Mouse (Mus musculus): ENCODE results near the gene Zyg11a. TPM values are rescaled to one million over a fixed set of nuclear protein-coding genes. Genes with fewer than 3 reads are reported as not detected.
A peak's percentile ranks its signal among the peaks of the same experiment; 100 is the strongest.

Zyg11a gene
- polyA plus RNA-seq (2014; fragmentation: Nextera tagmentation; extraction: Ambion mirVana): 0.37 and 0.61 TPM in 2 replicates

GRCm38 (mm10) chr4:108217332-108218179, at the start of gene Zyg11a:
TSS of gene Zyg11a (minus strand) at chr4:108218048.
- peak; percentile 84 for ATAC-seq (ENCODE audit: low FRiP score, low TSS enrichment)
- Histone ChIP-seq H3K27me3 (ENCODE audit: control insufficient read depth, insufficient read depth, low read length) (peaks cover 15% of the 10 kb centered on the region; the same call in 1 of the 2 replicates), H3K4me1 (ENCODE audit: control insufficient read depth, insufficient read depth, low read length) (no peaks in the 10 kb centered on the region), H3K4me3 (ENCODE audit: low read length) (peak within 1 kb of the TSS; percentile 48), H3K36me3 (ENCODE audit: control insufficient read depth, insufficient read depth, low read length) (no peaks in the 10 kb centered on the region), H3K9me3 (ENCODE audit: control insufficient read depth, low read length) (no peaks in the 10 kb centered on the region), H3K27ac (ENCODE audit: low read depth, low read length) (no peak within 1 kb of the TSS), H3K9ac (ENCODE audit: low read depth, low read length) (peak within 1 kb of the TSS; percentile 45), H3K4me2 (replicated peaks; ENCODE audit: low read depth, low read length) (peak within 1 kb of the TSS; percentile 61)
- WGBS: 1% methylated on average over 71 of the region's 107 CpGs

- no peak overlapping the region for H3K27ac ChIP-seq (ENCODE audit: low read depth, low read length)
- H3K4me2 ChIP-seq (replicated peaks; ENCODE audit: low read depth, low read length): no peak overlapping the region
- no peaks in the 10 kb centered on the region for H3K4me1 ChIP-seq (ENCODE audit: control insufficient read depth, insufficient read depth, low read length)
- no peak overlapping the region for H3K4me3 ChIP-seq (ENCODE audit: low read length)
- no peaks in the 10 kb centered on the region for H3K9me3 ChIP-seq (ENCODE audit: control insufficient read depth, low read length)
- ATAC-seq (ENCODE audit: low FRiP score, low TSS enrichment): no peak
- WGBS: 90% methylated on average over 7 of the region's 7 CpGs
- peaks cover 39% of the 10 kb centered on the region for H3K36me3 ChIP-seq (ENCODE audit: control insufficient read depth, insufficient read depth, low read length)
- no peaks in the 10 kb centered on the region for H3K27me3 ChIP-seq (ENCODE audit: control insufficient read depth, insufficient read depth, low read length)
- no peak overlapping the region for H3K9ac ChIP-seq (ENCODE audit: low read depth, low read length)
Observed at GRCm38 (mm10) chr4:108265774-108266173, 47.9 kb upstream of the Zyg11a start.

- no peaks in the 10 kb centered on the region for H3K27me3 ChIP-seq (ENCODE audit: control insufficient read depth, insufficient read depth, low read length)
- H3K4me2 ChIP-seq (replicated peaks; ENCODE audit: low read depth, low read length): no peak overlapping the region
- no peak overlapping the region for H3K9ac ChIP-seq (ENCODE audit: low read depth, low read length)
- H3K27ac ChIP-seq (ENCODE audit: low read depth, low read length): no peak overlapping the region
- 95% methylated on average over 6 of the region's 6 CpGs for WGBS
- peaks cover 55% of the 10 kb centered on the region for H3K36me3 ChIP-seq (ENCODE audit: control insufficient read depth, insufficient read depth, low read length)
- H3K4me1 ChIP-seq (ENCODE audit: control insufficient read depth, insufficient read depth, low read length): no peaks in the 10 kb centered on the region
- H3K9me3 ChIP-seq (ENCODE audit: control insufficient read depth, low read length): no peaks in the 10 kb centered on the region
- H3K4me3 ChIP-seq (ENCODE audit: low read length): no peak overlapping the region
- no peak for ATAC-seq (ENCODE audit: low FRiP score, low TSS enrichment)
Observed at GRCm38 (mm10) chr4:108253317-108253716, 35.5 kb upstream of the Zyg11a start.

DNA sequence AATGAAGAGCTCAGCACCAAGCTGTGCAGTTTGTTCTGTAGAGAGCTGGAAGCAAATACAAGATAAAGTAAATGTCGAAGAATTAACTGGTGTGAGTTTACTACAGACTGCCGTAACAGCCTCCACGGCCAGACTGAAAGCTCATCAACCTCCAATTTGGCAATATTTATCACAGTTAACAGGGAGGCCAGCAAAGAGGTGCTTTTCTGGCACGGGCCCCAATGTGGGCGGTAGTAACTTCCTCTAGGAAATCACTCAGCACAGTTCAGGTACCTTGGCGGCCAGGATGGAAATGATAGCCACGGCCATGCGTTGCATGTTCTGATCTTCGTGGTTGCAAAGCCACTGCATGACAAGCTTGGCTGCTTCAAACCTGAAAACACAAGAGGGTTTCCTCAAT, 32.7 kb upstream of the Zyg11a start:
- Histone ChIP-seq H3K4me2 (replicated peaks; ENCODE audit: low read depth, low read length) (no peak overlapping the region), H3K4me3 (ENCODE audit: low read length) (no peak overlapping the region), H3K4me1 (ENCODE audit: control insufficient read depth, insufficient read depth, low read length) (no peaks in the 10 kb centered on the region), H3K27me3 (ENCODE audit: control insufficient read depth, insufficient read depth, low read length) (no peaks in the 10 kb centered on the region), H3K36me3 (ENCODE audit: control insufficient read depth, insufficient read depth, low read length) (peaks cover 48% of the 10 kb centered on the region), H3K27ac (ENCODE audit: low read depth, low read length) (no peak overlapping the region), H3K9me3 (ENCODE audit: control insufficient read depth, low read length) (no peaks in the 10 kb centered on the region), H3K9ac (ENCODE audit: low read depth, low read length) (no peak overlapping the region)
- 94% methylated on average over 9 of the region's 9 CpGs for WGBS
- no peak for ATAC-seq (ENCODE audit: low FRiP score, low TSS enrichment)

DNA sequence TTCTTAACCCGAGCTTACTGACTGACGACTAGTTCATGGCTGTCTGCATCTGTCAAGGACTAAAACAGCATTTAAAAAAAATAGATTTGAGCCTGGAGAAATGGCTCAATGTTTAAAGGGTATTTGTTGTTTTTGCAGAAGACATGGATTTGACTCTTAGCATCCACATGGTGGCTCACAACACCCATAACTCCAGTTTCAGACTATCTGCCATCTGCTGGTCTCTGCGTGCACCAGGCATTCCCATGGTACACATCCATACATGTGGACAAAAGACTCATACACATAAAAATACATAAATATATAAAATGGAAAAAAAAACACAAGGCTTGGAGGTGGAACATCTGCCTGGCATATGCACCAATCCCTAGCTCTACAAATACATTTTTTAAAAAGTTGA, 31.5 kb upstream of the Zyg11a start:
- Histone ChIP-seq H3K4me1 (ENCODE audit: control insufficient read depth, insufficient read depth, low read length) (no peaks in the 10 kb centered on the region), H3K27ac (ENCODE audit: low read depth, low read length) (no peak overlapping the region), H3K9ac (ENCODE audit: low read depth, low read length) (no peak overlapping the region), H3K4me2 (replicated peaks; ENCODE audit: low read depth, low read length) (no peak overlapping the region), H3K9me3 (ENCODE audit: control insufficient read depth, low read length) (no peaks in the 10 kb centered on the region), H3K36me3 (ENCODE audit: control insufficient read depth, insufficient read depth, low read length) (peaks cover 53% of the 10 kb centered on the region), H3K4me3 (ENCODE audit: low read length) (no peak overlapping the region), H3K27me3 (ENCODE audit: control insufficient read depth, insufficient read depth, low read length) (no peaks in the 10 kb centered on the region)
- ATAC-seq (ENCODE audit: low FRiP score, low TSS enrichment): no peak
- 91% methylated on average over 3 of the region's 3 CpGs for WGBS

DNA sequence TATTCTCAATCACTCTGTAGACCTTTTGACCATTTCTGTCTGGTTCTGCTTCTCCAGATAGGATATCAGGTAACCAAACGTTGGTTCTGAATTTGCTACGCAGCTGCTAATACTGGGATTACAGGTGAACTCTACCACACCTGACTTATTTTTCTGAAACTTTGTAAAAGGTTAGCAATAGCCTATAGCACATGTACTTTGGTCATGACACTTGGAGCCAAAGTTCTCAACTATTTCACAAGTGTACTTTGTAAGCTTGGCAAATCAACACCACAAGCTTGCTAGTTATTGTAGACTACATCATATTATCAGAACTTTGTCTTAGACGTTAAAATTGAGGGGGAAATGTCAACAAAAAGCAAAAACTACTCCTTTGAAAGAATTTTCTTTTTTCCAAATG, 15.8 kb upstream of the Zyg11a start:
- H3K27me3 ChIP-seq (ENCODE audit: control insufficient read depth, insufficient read depth, low read length): no peaks in the 10 kb centered on the region
- H3K36me3 ChIP-seq (ENCODE audit: control insufficient read depth, insufficient read depth, low read length): peaks cover 48% of the 10 kb centered on the region
- H3K9me3 ChIP-seq (ENCODE audit: control insufficient read depth, low read length): no peaks in the 10 kb centered on the region
- no peak overlapping the region for H3K27ac ChIP-seq (ENCODE audit: low read depth, low read length)
- no peak for ATAC-seq (ENCODE audit: low FRiP score, low TSS enrichment)
- no peak overlapping the region for H3K9ac ChIP-seq (ENCODE audit: low read depth, low read length)
- H3K4me1 ChIP-seq (ENCODE audit: control insufficient read depth, insufficient read depth, low read length): no peaks in the 10 kb centered on the region
- no peak overlapping the region for H3K4me2 ChIP-seq (replicated peaks; ENCODE audit: low read depth, low read length)
- WGBS: 94% methylated on average over 3 of the region's 3 CpGs
- no peak overlapping the region for H3K4me3 ChIP-seq (ENCODE audit: low read length)

DNA sequence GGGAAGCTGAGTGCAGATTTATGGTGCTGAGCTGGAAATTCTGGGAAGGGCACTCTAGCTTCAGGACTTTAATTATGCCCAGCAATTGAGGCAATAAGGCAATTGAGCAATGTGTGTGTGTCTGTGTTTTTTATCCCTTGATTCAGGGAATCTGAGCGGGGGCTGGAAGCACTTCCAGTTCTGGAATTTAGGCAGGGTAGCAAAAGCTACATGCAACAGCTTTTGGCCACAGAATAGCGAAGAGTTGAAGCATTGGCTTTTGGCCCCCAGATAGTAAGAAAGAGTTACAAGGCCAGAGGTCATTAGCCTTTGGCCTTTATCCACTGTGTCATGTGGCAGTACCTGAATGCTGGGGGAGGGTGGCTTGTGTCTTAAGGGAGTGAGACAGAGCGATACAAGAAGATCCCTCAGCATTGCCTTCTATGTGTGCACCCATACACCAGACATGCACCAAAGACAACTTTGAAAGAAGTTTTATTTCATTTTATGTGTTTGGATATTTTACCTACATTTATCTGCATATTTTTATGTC, 7.6 kb upstream of the Zyg11a start:
- H3K4me2 ChIP-seq (replicated peaks; ENCODE audit: low read depth, low read length): no peak overlapping the region
- WGBS: 36% methylated on average over 3 of the region's 3 CpGs
- no peak overlapping the region for H3K27ac ChIP-seq (ENCODE audit: low read depth, low read length)
- no peaks in the 10 kb centered on the region for H3K36me3 ChIP-seq (ENCODE audit: control insufficient read depth, insufficient read depth, low read length)
- ATAC-seq (ENCODE audit: low FRiP score, low TSS enrichment): no peak
- no peak overlapping the region for H3K9ac ChIP-seq (ENCODE audit: low read depth, low read length)
- H3K9me3 ChIP-seq (ENCODE audit: control insufficient read depth, low read length): no peaks in the 10 kb centered on the region
- H3K27me3 ChIP-seq (ENCODE audit: control insufficient read depth, insufficient read depth, low read length): no peaks in the 10 kb centered on the region
- H3K4me3 ChIP-seq (ENCODE audit: low read length): no peak overlapping the region
- H3K4me1 ChIP-seq (ENCODE audit: control insufficient read depth, insufficient read depth, low read length): no peaks in the 10 kb centered on the region

DNA sequence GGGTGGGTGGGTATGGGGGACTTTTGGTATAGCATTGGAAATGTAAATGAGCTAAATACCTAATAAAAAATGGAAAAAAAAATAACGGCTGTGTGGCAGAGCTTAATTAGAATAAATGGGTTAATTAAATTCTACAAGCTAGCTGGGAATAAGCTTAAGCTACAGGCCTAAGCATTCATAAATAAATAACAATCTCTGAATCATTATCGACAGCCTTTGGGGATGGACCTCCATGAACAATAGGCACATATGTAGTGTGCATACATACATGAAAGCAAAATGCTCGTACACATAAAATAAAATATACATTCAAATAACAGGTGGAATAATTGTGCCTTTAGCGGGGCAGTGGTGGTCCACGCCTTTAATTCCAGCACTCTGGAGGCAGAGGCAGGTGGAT, 4.7 kb upstream of the Zyg11a start:
- Histone ChIP-seq H3K27me3 (ENCODE audit: control insufficient read depth, insufficient read depth, low read length) (peaks cover 6% of the 10 kb centered on the region; the same call in 1 of the 2 replicates), H3K9ac (ENCODE audit: low read depth, low read length) (no peak overlapping the region), H3K4me2 (replicated peaks; ENCODE audit: low read depth, low read length) (no peak overlapping the region), H3K4me1 (ENCODE audit: control insufficient read depth, insufficient read depth, low read length) (no peaks in the 10 kb centered on the region), H3K36me3 (ENCODE audit: control insufficient read depth, insufficient read depth, low read length) (no peaks in the 10 kb centered on the region), H3K4me3 (ENCODE audit: low read length) (no peak overlapping the region), H3K27ac (ENCODE audit: low read depth, low read length) (no peak overlapping the region), H3K9me3 (ENCODE audit: control insufficient read depth, low read length) (no peaks in the 10 kb centered on the region)
- WGBS: 89% methylated on average over 5 of the region's 5 CpGs
- ATAC-seq (ENCODE audit: low FRiP score, low TSS enrichment): no peak

GRCm38 (mm10) chr4:108219019-108219418, 1.2 kb upstream of the Zyg11a start:
- WGBS: 8% methylated on average over 9 of the region's 9 CpGs
- Histone ChIP-seq H3K27me3 (ENCODE audit: control insufficient read depth, insufficient read depth, low read length) (peaks cover 15% of the 10 kb centered on the region; the same call in 1 of the 2 replicates), H3K4me1 (ENCODE audit: control insufficient read depth, insufficient read depth, low read length) (no peaks in the 10 kb centered on the region)

More at GRCm38 (mm10) chr4:108219019-108219418, 1.2 kb upstream of the Zyg11a start:
- ATAC-seq (ENCODE audit: low FRiP score, low TSS enrichment): no peak
- Histone ChIP-seq H3K4me2 (replicated peaks; ENCODE audit: low read depth, low read length) (no peak overlapping the region; the same call in 1 of the 2 replicates), H3K36me3 (ENCODE audit: control insufficient read depth, insufficient read depth, low read length) (no peaks in the 10 kb centered on the region), H3K9me3 (ENCODE audit: control insufficient read depth, low read length) (no peaks in the 10 kb centered on the region), H3K4me3 (ENCODE audit: low read length) (no peak overlapping the region), H3K9ac (ENCODE audit: low read depth, low read length) (no peak overlapping the region), H3K27ac (ENCODE audit: low read depth, low read length) (no peak overlapping the region)
